Mouse (Mus musculus): ENCODE measurements around the gene Errfi1.

DNA sequence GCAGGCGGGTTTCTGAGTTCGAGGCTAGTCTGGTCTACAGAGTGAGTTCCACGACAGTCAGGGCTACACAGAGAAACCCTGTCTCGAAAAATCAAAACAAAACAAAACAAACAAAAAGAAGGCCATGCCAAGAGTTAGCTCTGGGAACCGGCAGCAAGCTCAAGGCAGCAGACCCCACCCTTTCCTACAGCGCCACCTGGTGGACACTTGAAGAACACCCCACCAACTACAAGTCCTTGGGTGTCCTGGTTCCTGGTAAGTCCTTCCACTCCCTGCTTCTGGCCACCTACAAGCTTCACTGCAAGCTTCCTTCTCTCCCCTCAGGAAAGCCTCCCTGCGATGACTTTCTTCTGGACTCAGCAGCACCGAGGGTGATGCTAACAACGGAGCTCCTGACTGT is 47.9 kb downstream of the Errfi1 start:
- TF ChIP-seq POLR2A (IDR thresholded peaks at IDR 0.05; ENCODE audit: extremely low read depth, insufficient read depth, low read length), result no peak
- TF ChIP-seq CTCF (IDR thresholded peaks at IDR 0.05; ENCODE audit: low read depth, low read length), result peak; percentile 91
